Mouse (Mus musculus) stomach, postnatal 0 days (tissue): ENCODE measurements around the gene Ankrd13a.

ENCODE experiments used
- CTCF ChIP-seq: IDR thresholded peaks from 2 replicates; pipeline ENCODE4 v1.5.1; 2016; ENCODE audit warnings: antibody characterized with exemption, low read depth, mild to moderate bottlenecking, moderate library complexity
- EP300 ChIP-seq: optimal IDR thresholded peaks from 2 replicates; pipeline ENCODE3; 2016; ENCODE audit warnings: antibody characterized with exemption

DNA sequence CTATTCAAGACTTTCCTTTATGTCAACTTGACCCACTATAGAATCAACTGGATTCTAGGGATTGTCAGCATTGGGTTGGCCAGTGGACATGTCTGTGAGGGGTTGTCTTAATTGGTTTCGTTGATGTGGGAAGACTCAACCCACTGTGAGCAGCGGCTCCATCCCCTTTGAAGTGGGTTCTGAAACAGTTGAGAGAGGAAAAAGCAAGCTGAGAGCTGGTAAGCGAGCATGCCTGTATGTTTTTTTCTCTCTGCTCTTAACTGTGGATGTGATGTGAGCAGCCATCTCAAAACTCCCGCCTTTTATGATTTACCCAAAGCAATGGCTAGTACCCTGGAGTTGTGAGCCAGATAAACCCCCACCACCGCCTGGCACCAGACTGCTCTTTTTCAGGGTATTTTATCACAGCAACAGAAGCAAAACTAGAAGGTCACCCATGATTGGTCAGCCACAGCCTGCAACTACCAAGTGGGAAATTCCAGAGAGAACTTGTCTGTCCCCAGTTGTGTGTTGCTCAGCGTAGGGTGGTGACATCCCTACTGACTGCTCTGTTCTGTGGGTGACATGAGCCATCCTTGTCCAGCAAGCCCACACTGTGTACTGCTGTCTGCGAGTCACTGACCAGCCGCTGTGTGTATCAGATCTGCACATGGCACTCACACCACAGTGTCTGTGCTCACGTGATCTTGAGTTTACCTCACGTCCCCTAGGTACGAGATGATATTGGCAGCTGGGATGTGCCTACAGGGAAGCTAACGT is 9.1 kb downstream of the Ankrd13a start:
- no peak for TF ChIP-seq EP300
- TF ChIP-seq CTCF = no peak
